Mouse (Mus musculus): ENCODE measurements at regions not wholly inside any gene's neighbourhood (a gene's known extent, or its start where the extent isn't known, plus 50 kb on each side); places are given as distances from the start of the nearest gene placed in this dataset.
A peak's percentile ranks its signal among the peaks of the same experiment; 100 is the strongest.

DNA sequence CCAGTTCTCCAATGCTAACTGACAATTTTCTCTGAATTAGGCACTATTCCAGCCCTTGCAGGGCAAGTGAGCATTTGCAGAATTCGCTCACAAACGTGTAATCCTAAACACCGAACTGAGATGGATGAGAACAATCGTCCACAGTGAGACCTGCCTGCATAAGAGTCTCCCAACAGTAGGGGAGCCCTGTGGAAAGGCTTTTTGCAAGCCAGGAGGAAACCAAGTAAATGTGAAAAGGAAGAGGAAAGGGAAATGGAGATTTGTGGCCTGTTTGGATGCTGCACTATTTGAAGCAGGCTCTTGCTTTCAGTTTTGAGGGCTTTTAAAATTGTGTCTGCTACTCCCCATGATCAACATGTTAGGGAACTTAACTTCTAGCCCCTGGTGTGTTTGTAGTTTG is 470.9 kb upstream of the A830018L16Rik start:
- ATAC-seq (replicated peaks; ENCODE audit: low read depth, poor library complexity, severe bottlenecking): 0 out of 2 replicates have a peak, but pooled peaks have one; percentile 36
